Mouse (Mus musculus) lung, embryonic 15.5 days (tissue): ENCODE measurements around the gene Cysrt1. TPM values are rescaled to one million over a fixed set of nuclear protein-coding genes. Genes with fewer than 3 reads are reported as not detected.
A peak's percentile ranks its signal among the peaks of the same experiment; 100 is the strongest.

ENCODE experiments used
- ATAC-seq: fragments of 200-750 bp; cut with Nextera tagmentation; 2 replicates; pipeline ENCODE4 v1.8.0; 2017; ENCODE audit warnings: moderate number of reproducible peaks, borderline replicate concordance; ENCODE audit not compliant: low FRiP score, low TSS enrichment; ENCODE audit errors: extremely low read depth
- H3K27ac ChIP-seq: fragments of 300-500 bp; sonication (generic); 2 replicates; pipeline ENCODE4 v1.5.1; 2015; ENCODE audit warnings: moderate library complexity, mild to moderate bottlenecking, inconsistent platforms
- H3K27me3 ChIP-seq: fragments of 300-500 bp; sonication (generic); 2 replicates; pipeline ENCODE4 v1.6.1; 2015; ENCODE audit warnings: inconsistent platforms
- H3K36me3 ChIP-seq: fragments of 300-500 bp; sonication (generic); 2 replicates; pipeline ENCODE4 v1.6.1; 2015; ENCODE audit warnings: inconsistent platforms
- H3K4me1 ChIP-seq: fragments of 300-500 bp; sonication (generic); 2 replicates; pipeline ENCODE4 v1.6.1; 2015; ENCODE audit warnings: inconsistent platforms
- H3K4me2 ChIP-seq: fragments of 300-500 bp; sonication (generic); 2 replicates; pipeline ENCODE4 v1.6.1; 2015; ENCODE audit warnings: inconsistent platforms, mild to moderate bottlenecking, moderate library complexity
- H3K4me3 ChIP-seq: fragments of 300-500 bp; sonication (generic); 2 replicates; pipeline ENCODE4 v1.5.1; 2015; ENCODE audit warnings: mild to moderate bottlenecking, inconsistent platforms
- H3K9ac ChIP-seq: fragments of 300-500 bp; sonication (generic); 2 replicates; pipeline ENCODE4 v1.6.1; 2015; ENCODE audit warnings: inconsistent platforms
- H3K9me3 ChIP-seq: fragments of 300-500 bp; sonication (generic); 2 replicates; pipeline ENCODE4 v1.6.1; 2016; ENCODE audit warnings: inconsistent platforms
- WGBS: fragments of 180-500 bp; shearing (Covaris S2); methylation state at CpG from one replicate; pipeline ENCODE4 v1.1.7; 2015; 5-methylcytosine and 5-hydroxymethylcytosine counted together
- polyA plus RNA-seq: library from polyadenylated mRNA; unstranded; fragments of >200 nt; fragmentation: Nextera tagmentation; extraction: Ambion mirVana; gene quantifications from 2 replicates; pipeline ENCODE4 v1.2.1, GENCODE M21; 2015

Gene Cysrt1
- polyA plus RNA-seq, 1 experiment from 2014 or later, result 0.35 TPM

DNA sequence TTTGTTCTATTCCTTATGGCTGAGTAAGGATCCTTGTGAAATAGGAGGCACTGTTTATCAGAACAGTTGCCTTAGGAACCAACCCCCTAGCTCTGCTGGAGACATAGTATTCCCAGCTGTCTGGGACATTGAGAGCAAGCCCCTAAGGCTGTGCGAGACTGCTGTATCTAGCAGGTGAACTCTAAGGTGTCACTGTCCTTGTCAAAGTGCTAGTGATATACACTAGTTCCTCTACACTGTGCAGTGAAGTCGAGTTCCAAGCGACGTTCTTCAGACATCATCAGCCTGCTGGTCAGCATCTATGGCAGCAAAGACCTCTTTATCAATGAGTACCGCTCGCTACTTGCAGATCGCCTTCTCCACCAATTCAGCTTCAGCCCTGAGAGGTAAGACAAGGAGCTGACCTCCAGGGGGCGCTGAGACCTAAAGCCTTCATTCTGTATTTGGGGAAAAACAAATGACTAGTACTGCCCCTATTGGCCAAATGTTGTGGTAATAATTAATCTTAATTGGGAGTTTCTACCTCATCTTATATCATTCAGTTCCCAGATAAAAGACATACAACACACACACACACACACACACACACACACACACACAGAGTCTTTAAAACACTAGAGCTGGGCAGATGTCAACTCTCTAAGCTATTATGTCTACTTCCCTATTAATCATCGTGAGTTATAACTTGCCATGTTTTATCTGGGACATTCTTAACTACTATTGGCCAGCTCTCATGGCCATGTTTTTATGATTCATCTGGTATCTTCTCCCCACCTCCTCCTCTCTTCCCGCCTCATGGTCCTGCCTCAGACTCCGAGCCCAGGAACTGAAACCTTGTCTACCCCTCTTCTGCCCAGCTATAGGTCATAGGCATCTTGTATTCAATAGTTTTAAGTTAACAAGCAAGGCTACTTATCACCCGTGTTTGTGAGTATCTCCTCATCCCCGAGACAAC, 37.0 kb upstream of the Cysrt1 start:
- Histone ChIP-seq H3K27ac (no peak overlapping the region), H3K9me3 (no peaks in the 10 kb centered on the region), H3K4me3 (no peak overlapping the region), H3K9ac (no peak overlapping the region), H3K4me2 (no peak overlapping the region), H3K27me3 (no peaks in the 10 kb centered on the region), H3K36me3 (peaks cover 97% of the 10 kb centered on the region), H3K4me1 (peaks cover 1% of the 10 kb centered on the region; the same call in 1 of the 2 replicates)
- no peak for ATAC-seq
- WGBS, result 66% methylated on average over 13 of the region's 13 CpGs

DNA sequence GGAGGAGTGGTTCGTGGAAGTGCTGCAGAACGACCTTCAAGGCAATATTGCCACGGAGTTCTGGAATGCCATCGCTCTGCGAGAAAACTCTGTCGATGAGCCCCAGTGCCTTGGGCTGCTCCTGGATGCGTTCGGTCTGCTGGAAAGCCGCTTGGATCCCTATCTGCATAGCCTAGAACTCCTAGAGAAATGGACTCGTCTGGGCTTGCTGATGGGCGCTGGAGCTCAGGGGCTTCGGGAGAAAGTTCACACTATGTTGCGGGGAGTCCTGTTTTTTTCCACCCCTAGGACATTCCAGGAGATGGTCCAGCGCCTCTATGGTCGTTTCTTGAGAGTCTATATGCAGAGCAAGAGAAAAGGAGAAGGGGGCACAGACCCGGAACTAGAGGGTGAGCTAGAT, 30.8 kb upstream of the Cysrt1 start:
- peak overlapping the region; percentile 80 for H3K4me3 ChIP-seq
- ATAC-seq, result no peak
- peaks cover 61% of the 10 kb centered on the region for H3K36me3 ChIP-seq
- H3K9ac ChIP-seq, result peak overlapping the region; percentile 88
- no peak overlapping the region for H3K27ac ChIP-seq
- WGBS, result 26% methylated on average over 16 of the region's 16 CpGs
- peaks cover 27% of the 10 kb centered on the region for H3K4me1 ChIP-seq
- H3K4me2 ChIP-seq, result peak overlapping the region; percentile 94
- H3K27me3 ChIP-seq, result no peaks in the 10 kb centered on the region
- H3K9me3 ChIP-seq, result no peaks in the 10 kb centered on the region

DNA sequence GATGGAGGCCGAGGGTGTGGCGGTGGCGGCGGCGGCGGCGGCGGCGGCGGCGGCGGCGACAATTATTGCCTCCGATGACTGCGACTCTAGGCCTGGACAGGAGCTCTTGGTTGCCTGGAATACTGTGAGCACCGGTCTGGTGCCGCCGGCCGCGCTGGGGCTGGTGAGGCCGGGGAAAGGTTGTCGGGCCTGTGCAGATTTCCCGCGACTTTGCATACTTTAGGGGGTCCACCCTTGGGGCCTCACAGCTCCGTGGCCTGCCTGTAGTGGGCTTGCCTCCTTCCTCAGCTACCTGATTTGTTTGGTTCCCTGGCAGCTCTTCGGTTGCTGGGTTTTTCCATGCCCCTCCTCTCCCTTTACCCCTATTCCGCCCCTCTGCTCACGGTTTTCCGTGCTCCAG, 30.3 kb upstream of the Cysrt1 start:
- Histone ChIP-seq H3K4me1 (peaks cover 27% of the 10 kb centered on the region), H3K4me3 (peak overlapping the region; percentile 80), H3K9ac (peak overlapping the region; percentile 88), H3K27me3 (no peaks in the 10 kb centered on the region), H3K4me2 (peak overlapping the region; percentile 94), H3K9me3 (no peaks in the 10 kb centered on the region), H3K27ac (peak overlapping the region; percentile 16; the same call in 1 of the 2 replicates), H3K36me3 (peaks cover 56% of the 10 kb centered on the region)
- WGBS, result under 1% methylated on average over 29 of the region's 29 CpGs
- peak; percentile 44 for ATAC-seq

DNA sequence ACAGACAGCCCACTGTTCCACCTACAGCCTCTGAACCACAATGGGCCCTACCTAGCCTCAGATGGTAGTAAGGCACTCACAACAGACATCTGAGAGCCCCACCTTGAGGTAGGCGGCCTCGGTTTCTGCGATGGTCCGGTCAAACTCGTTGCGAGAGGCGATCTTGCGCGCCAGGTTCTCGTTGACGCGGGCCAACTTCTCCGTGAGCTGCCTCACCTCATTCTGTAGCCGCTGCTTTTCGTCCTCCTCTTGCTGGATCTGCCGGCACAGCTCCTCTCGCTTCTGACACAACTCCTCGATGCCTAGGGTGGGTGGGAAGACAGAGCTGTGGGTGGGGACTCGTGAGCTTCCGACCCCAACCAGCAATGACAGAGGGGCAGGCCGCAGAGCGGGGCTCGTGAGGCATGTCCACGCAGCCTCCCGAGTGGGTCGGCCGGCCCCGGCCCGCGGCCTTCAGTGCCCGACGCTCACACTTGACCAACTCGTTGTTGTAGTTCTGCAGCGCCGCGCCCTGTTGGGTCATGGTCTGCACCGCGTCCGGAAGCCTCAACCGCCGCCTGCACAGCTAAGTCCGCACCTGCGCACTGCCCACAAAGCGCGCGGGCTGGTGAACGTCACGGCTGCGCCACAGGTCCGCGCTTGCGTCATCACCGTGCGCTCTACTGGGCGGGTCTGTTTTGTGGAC, 29.7 kb upstream of the Cysrt1 start, which contains the start of the genes Ssna1 and Anapc2:
Gene Ssna1 (minus strand): TSS at position 612 of the 685 bp plus-strand sequence.
Gene Anapc2 (plus strand): TSS at position 652 of the 685 bp plus-strand sequence.
- Histone ChIP-seq H3K4me1 (peaks cover 27% of the 10 kb centered on the region), H3K4me2 (peak within 1 kb of the TSS; percentile 94), H3K27ac (peak within 1 kb of the TSS; percentile 85), H3K36me3 (peaks cover 51% of the 10 kb centered on the region), H3K9ac (peak within 1 kb of the TSS; percentile 88), H3K27me3 (no peaks in the 10 kb centered on the region), H3K9me3 (no peaks in the 10 kb centered on the region), H3K4me3 (peak within 1 kb of the TSS; percentile 80)
- ATAC-seq, result peak; percentile 96
- under 1% methylated on average over 55 of the region's 55 CpGs for WGBS

DNA sequence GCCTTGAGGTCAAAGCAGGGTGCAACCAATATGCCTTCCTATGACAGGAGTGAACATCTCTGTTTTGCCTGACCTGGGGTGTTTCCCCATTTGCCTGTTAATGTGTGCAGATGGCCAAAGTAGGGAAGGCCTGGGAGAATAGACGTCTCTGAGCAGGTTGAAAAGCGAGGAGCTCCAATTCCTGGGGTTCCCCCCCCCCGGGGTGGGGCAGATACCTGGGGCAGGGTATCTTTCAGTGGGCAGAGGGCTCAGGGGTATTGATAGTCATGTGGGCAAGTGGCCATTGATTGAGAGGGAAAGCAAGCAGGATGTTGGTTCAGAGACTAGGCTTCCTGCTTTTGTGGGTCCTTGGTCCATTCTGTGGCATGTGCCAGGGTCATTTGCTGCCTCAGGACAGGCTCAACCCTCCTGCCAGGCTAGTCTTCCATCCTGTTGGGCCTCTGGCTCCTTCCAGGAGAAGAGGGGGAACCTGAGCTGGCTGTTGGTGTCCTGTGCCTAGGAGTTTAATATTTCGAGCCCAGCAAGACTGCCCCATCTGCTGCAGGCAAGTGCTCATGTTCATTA, 25.6 kb upstream of the Cysrt1 start:
- peaks cover 48% of the 10 kb centered on the region for H3K4me1 ChIP-seq
- WGBS, result 70% methylated on average over 4 of the region's 4 CpGs

DNA sequence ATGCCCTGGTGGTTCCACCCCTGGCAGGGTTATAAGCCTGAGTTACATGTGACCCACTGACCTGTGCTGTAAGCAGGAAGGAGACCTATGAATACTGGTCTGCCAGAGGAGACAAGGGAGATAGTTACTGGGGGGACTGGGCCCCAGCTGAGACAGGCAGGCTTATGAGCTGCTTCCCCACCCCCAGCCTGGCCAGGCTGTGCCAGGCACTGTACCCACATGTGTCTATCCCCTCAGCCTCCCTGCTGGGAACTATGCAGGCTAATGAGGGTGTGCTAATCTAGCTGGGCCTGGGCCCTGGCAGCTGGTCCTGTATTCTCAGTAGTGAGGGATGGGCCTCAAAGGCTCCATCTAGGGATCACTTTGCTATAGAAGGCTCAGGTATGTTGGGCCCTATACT, 25.0 kb upstream of the Cysrt1 start:
- Histone ChIP-seq H3K27ac (no peak overlapping the region), H3K9me3 (no peaks in the 10 kb centered on the region), H3K36me3 (peaks cover 16% of the 10 kb centered on the region), H3K27me3 (peaks cover 13% of the 10 kb centered on the region), H3K9ac (no peak overlapping the region), H3K4me3 (no peak overlapping the region), H3K4me1 (peaks cover 48% of the 10 kb centered on the region), H3K4me2 (no peak overlapping the region)
- no peak for ATAC-seq

More for the DNA sequence above, 25.6 kb upstream of the Cysrt1 start:
- Histone ChIP-seq H3K36me3 (peaks cover 16% of the 10 kb centered on the region), H3K27me3 (peaks cover 13% of the 10 kb centered on the region), H3K27ac (no peak overlapping the region), H3K4me2 (no peak overlapping the region), H3K4me3 (no peak overlapping the region), H3K9ac (no peak overlapping the region), H3K9me3 (no peaks in the 10 kb centered on the region)
- ATAC-seq, result no peak

DNA sequence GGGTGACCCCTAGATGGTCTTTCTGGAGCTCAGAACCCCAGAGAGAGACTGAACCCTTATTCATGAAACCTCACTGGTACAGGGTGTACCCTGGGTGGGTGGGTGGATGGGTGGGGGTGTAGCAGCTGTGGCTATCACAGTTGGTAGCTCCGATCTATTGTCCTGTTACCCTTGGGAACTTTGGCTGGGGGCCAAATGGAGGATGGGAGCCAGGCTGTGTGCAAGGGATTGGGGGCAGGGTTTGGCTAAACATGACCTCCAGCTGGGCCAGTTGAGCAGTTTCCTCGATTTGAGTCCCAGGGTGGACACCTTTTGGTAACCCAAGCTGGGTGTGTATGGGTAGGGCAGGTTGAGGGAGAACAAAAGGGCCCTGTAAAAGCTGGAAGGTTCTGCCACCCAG, 24.5 kb upstream of the Cysrt1 start:
- ATAC-seq, result no peak
- H3K27me3 ChIP-seq, result peaks cover 13% of the 10 kb centered on the region
- peaks cover 16% of the 10 kb centered on the region for H3K36me3 ChIP-seq
- H3K9me3 ChIP-seq, result no peaks in the 10 kb centered on the region
- peaks cover 50% of the 10 kb centered on the region for H3K4me1 ChIP-seq
- 25% methylated on average over 2 of the region's 2 CpGs for WGBS
- H3K27ac ChIP-seq, result no peak overlapping the region
- no peak overlapping the region for H3K4me3 ChIP-seq
- 0 out of 2 replicates have a peak overlapping the region, but pooled peaks have one; percentile 12 for H3K4me2 ChIP-seq
- H3K9ac ChIP-seq, result no peak overlapping the region

DNA sequence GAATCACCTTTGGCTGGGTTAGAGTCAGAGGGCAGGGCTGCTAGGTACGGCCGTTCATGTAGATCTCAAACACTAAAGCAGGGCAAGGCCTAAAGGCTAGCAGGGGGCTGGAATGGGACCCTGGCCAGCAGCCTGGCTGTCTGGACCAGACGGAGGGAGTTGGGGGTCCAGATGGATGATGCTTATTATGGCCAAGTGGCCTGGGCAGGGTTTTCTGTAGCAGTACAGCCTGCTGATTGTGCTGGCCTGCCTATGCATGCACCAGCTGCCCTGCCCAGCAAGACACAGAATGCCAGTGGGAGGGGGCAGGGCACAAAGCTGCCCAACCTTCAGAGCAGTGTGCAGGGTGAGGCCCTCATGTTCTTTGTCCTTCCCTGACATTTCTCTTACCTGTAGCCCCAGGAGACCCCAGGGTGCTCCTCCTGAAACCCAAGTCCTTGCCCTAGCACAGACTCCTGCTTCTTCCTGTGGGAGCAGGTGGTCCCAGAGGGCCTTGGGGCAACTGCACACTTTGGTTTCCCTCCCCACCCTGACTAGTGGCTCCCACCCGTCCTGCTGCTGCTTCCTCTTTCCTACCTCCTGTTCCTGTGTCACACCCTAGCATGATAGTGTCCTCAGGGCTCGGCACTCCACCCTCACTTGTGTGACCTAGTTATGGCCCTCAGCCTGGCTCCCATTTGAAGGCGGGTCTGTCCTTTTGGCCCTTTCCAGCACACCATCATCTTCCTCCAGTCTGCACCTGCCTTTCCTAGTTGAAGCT, 23.8 kb upstream of the Cysrt1 start:
- Histone ChIP-seq H3K27me3 (peaks cover 13% of the 10 kb centered on the region), H3K4me3 (no peak overlapping the region), H3K4me2 (peak overlapping the region; percentile 12; the same call in 1 of the 2 replicates), H3K27ac (no peak overlapping the region), H3K9me3 (no peaks in the 10 kb centered on the region), H3K4me1 (peaks cover 44% of the 10 kb centered on the region), H3K36me3 (peaks cover 16% of the 10 kb centered on the region), H3K9ac (no peak overlapping the region)
- no peak for ATAC-seq
- 60% methylated on average over 6 of the region's 6 CpGs for WGBS

DNA sequence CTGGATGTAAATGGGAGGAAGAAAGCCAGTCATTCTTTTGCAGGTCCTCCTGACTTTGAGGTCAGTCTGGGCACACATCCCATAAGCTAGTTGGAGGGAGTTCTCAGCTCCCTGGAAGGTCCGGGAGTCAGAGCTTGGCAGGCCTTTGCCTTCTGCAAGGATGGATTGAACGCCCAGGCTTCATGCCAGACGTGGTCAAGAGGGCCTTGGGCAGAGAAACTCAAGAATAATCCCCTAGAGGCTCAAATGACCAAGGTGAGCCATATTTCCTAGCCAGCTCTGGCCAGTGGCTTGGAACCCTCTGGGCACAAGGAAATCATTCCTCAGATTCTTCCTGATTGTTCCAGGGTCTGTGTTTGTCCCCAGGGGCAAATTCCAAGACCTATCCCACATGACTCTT, 22.6 kb upstream of the Cysrt1 start:
- H3K4me1 ChIP-seq, result peaks cover 39% of the 10 kb centered on the region
- peaks cover 6% of the 10 kb centered on the region for H3K36me3 ChIP-seq
- 65% methylated on average over 3 of the region's 3 CpGs for WGBS
- no peak for ATAC-seq
- H3K27ac ChIP-seq, result no peak overlapping the region
- H3K4me3 ChIP-seq, result no peak overlapping the region
- peaks cover 13% of the 10 kb centered on the region for H3K27me3 ChIP-seq
- peak overlapping the region; percentile 9; the same call in 1 of the 2 replicates for H3K4me2 ChIP-seq
- H3K9me3 ChIP-seq, result no peaks in the 10 kb centered on the region
- no peak overlapping the region for H3K9ac ChIP-seq

DNA sequence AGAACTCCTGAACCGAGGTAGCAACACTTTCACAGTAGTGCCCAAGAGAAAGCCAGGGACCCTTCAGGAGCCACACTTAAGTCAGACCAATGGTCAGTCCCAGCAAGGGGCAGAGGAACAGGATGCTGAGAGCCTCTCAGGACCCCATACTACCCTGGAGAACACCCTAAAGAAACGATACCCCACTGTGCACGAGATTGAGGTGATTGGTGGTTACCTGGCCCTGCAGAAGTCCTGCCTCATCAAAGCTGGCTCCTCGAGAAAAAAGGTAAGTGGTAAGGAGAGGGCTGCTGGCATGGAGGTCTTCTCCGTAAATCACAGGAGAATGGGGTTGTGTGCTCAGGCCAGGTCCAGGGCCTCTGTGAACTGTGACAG, 22.0 kb upstream of the Cysrt1 start:
- H3K36me3 ChIP-seq, result peaks cover 2% of the 10 kb centered on the region; the same call in 1 of the 2 replicates
- WGBS, result 69% methylated on average over 5 of the region's 5 CpGs
- H3K4me2 ChIP-seq, result peak overlapping the region; percentile 99; the same call in 1 of the 2 replicates
- no peak overlapping the region for H3K9ac ChIP-seq
- peaks cover 39% of the 10 kb centered on the region for H3K4me1 ChIP-seq
- ATAC-seq, result no peak
- 0 out of 2 replicates have a peak overlapping the region, but pooled peaks have one; percentile 70 for H3K4me3 ChIP-seq
- peaks cover 13% of the 10 kb centered on the region for H3K27me3 ChIP-seq
- H3K9me3 ChIP-seq, result no peaks in the 10 kb centered on the region
- no peak overlapping the region for H3K27ac ChIP-seq
